In the genomic region with DNA sequence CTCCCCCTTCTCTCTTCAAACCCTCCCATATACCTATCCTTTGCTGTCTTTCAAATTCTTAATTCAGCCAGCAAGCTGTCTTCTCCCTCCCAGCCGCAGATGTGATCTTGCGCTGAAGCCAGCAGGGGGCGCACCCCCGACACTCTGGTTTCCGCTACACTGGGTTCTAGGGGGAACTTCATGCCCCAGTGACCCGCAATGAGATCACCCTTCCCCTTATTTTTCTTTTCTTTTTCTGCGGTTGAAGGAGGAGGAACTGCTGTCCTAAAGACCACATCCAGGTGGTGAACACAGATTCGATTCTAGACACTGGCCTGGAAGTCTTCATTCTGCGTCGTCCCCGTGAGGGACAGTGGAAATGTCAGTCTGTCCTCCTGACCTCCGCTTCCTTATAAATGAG, we compare ENCODE assay signal across 8 mouse cellular contexts. TPM values are rescaled to one million over a fixed set of nuclear protein-coding genes. Genes with fewer than 3 reads are reported as not detected.
DNase-seq lines count a peak whose midpoint lies in the region; ATAC-seq lines count a peak whose summit lies in the region.

No protein-coding gene starts in this region.

- ATAC-seq in CD4-positive, CD25-positive, alpha-beta regulatory T cell, adult 4 months: no peak

- peak; percentile 77 for DNase-seq in CD4-positive, CD25-positive, alpha-beta regulatory T cell, adult 2 months (ENCODE audit: low read depth, low spot score)
- peak; percentile 24 for DNase-seq in ovary, postnatal 10 days (ENCODE audit: low spot score)
- no peak for DNase-seq in ovary, adult 18-20 months (ENCODE audit: low spot score)
- peak; percentile 12 to 39 for DNase-seq in frontal cortex, postnatal 10 days (ENCODE audit: low spot score in 2 of 2)
- DNase-seq in layer of hippocampus, adult 11-12 months (ENCODE audit: low spot score): peak; percentile 44
- DNase-seq in lung, postnatal 25 days (ENCODE audit: low spot score): peak; percentile 62
- peak; percentile 70 to 83 for DNase-seq in spleen, postnatal 14 days (ENCODE audit: low spot score in 2 of 2)

RNA-seq across cellular contexts. Expression of a gene that starts 31.3 kb away (rescaled TPM):
- polyA plus RNA-seq in CD4-positive, CD25-positive, alpha-beta regulatory T cell, adult 4 months (2017; shearing (Covaris generic)): 1 to 10 TPM in 1 of 2 experiments, not detected in 1; 3.3 TPM
